Mouse (Mus musculus) heart, embryonic 16.5 days (tissue): ENCODE results near the gene Gm20441. TPM values are rescaled to one million over a fixed set of nuclear protein-coding genes. Genes with fewer than 3 reads are reported as not detected.
A peak's percentile ranks its signal among the peaks of the same experiment; 100 is the strongest.

ENCODE experiments used
- ATAC-seq: fragments of 200-750 bp; cut with Nextera tagmentation; replicated peaks from 2 replicates; pipeline ENCODE4 v1.8.0; 2017; ENCODE audit warnings: moderate number of reproducible peaks; ENCODE audit not compliant: insufficient read depth, low FRiP score; ENCODE audit errors: extremely low read depth
- H3K27ac ChIP-seq: fragments of 300-500 bp; sonication (generic); 2 replicates; pipeline ENCODE4 v1.5.1; 2014; ENCODE audit warnings: mild to moderate bottlenecking, low read length, control low read depth, moderate library complexity
- H3K27me3 ChIP-seq: fragments of 300-500 bp; sonication (generic); 2 replicates; pipeline ENCODE4 v1.6.1; 2014; ENCODE audit warnings: low read length, mixed read lengths; ENCODE audit not compliant: control insufficient read depth, insufficient read depth
- H3K36me3 ChIP-seq: fragments of 300-500 bp; sonication (generic); 2 replicates; pipeline ENCODE4 v1.6.1; 2014; ENCODE audit not compliant: control insufficient read depth, insufficient read depth
- H3K4me1 ChIP-seq: fragments of 300-500 bp; sonication (generic); 2 replicates; pipeline ENCODE4 v1.6.1; 2014; ENCODE audit warnings: low read length, mixed read lengths; ENCODE audit not compliant: control insufficient read depth, insufficient read depth
- H3K4me2 ChIP-seq: fragments of 300-500 bp; sonication (generic); 2 replicates; pipeline ENCODE4 v1.6.1; 2014; ENCODE audit warnings: low read depth, mild to moderate bottlenecking, control low read depth, low read length
- H3K4me3 ChIP-seq: fragments of 300-500 bp; sonication (generic); 2 replicates; pipeline ENCODE4 v1.5.1; 2014; ENCODE audit warnings: mild to moderate bottlenecking, control low read depth, low read length
- H3K9ac ChIP-seq: fragments of 300-500 bp; sonication (generic); 2 replicates; pipeline ENCODE4 v1.6.1; 2014; ENCODE audit warnings: low read length, control low read depth
- H3K9me3 ChIP-seq: fragments of 300-500 bp; sonication (generic); replicated peaks from 2 replicates; pipeline ENCODE4 v1.6.1; 2016; ENCODE audit warnings: low read length; ENCODE audit not compliant: control insufficient read depth
- WGBS: fragments of 180-500 bp; shearing (Covaris S2); extraction: QIAGEN DNeasy Blood & Tissue Kit; methylation state at CpG from one replicate; pipeline ENCODE4 v1.1.7; 2014; 5-methylcytosine and 5-hydroxymethylcytosine counted together
- polyA plus RNA-seq: library from polyadenylated mRNA; unstranded; fragments of >200 nt; fragmentation: Nextera tagmentation; extraction: Ambion mirVana; gene quantifications from 2 replicates; pipeline ENCODE4 v1.2.1, GENCODE M21; 2015

Gm20441 gene
- polyA plus RNA-seq, 1 experiment from 2014 or later = not detected

- Histone ChIP-seq H3K36me3 (no peaks in the 10 kb centered on the region), H3K9ac (no peak overlapping the region), H3K27me3 (no peaks in the 10 kb centered on the region), H3K4me1 (no peaks in the 10 kb centered on the region), H3K9me3 (peaks cover 4% of the 10 kb centered on the region; the same call in 1 of the 2 replicates), H3K4me3 (no peak overlapping the region), H3K27ac (no peak overlapping the region), H3K4me2 (no peak overlapping the region)
- ATAC-seq = no peak
- 79% methylated on average over 5 of the region's 5 CpGs for WGBS
These were observed 39.1 kb upstream of the Gm20441 start for GRCm38 (mm10) chr10:75819882-75820281.

GRCm38 (mm10) chr10:75818641-75819040 lies 37.9 kb upstream of the Gm20441 start:
- Histone ChIP-seq H3K9me3 (peaks cover 4% of the 10 kb centered on the region; the same call in 1 of the 2 replicates), H3K27ac (no peak overlapping the region), H3K4me1 (no peaks in the 10 kb centered on the region), H3K9ac (no peak overlapping the region), H3K36me3 (no peaks in the 10 kb centered on the region), H3K4me3 (no peak overlapping the region), H3K4me2 (no peak overlapping the region), H3K27me3 (no peaks in the 10 kb centered on the region)
- 59% methylated on average over 10 of the region's 10 CpGs for whole genome bisulfite sequencing
- no peak for ATAC-seq

GRCm38 (mm10) chr10:75804217-75804616 lies 23.5 kb upstream of the Gm20441 start:
- WGBS = 52% methylated on average over 2 of the region's 2 CpGs
- no peak overlapping the region for H3K27ac ChIP-seq
- no peaks in the 10 kb centered on the region for H3K36me3 ChIP-seq
- H3K9me3 ChIP-seq = no peaks in the 10 kb centered on the region; the same call in 1 of the 2 replicates
- no peak for ATAC-seq
- no peaks in the 10 kb centered on the region for H3K27me3 ChIP-seq
- no peak overlapping the region for H3K4me3 ChIP-seq
- H3K9ac ChIP-seq = no peak overlapping the region
- H3K4me1 ChIP-seq = no peaks in the 10 kb centered on the region
- H3K4me2 ChIP-seq = no peak overlapping the region

GRCm38 (mm10) chr10:75798176-75798696 lies 17.5 kb upstream of the Gm20441 start, which contains the start of gene Gstt1:
TSS of gene Gstt1 (minus strand) at chr10:75798584.
- H3K4me2 ChIP-seq = peak within 1 kb of the TSS; percentile 95
- no peaks in the 10 kb centered on the region for H3K9me3 ChIP-seq
- no peaks in the 10 kb centered on the region for H3K27me3 ChIP-seq
- no peaks in the 10 kb centered on the region for H3K36me3 ChIP-seq
- peak within 1 kb of the TSS; percentile 73 for H3K9ac ChIP-seq
- peak within 1 kb of the TSS; percentile 64 for H3K4me3 ChIP-seq
- ATAC-seq = peak; percentile 55
- 2% methylated on average over 18 of the region's 18 CpGs for WGBS
- peak within 1 kb of the TSS; percentile 32; the same call in 1 of the 2 replicates for H3K27ac ChIP-seq
- H3K4me1 ChIP-seq = peaks cover 13% of the 10 kb centered on the region

GRCm38 (mm10) chr10:75797619-75798175 lies 16.9 kb upstream of the Gm20441 start:
- Histone ChIP-seq H3K4me1 (peaks cover 13% of the 10 kb centered on the region), H3K4me2 (peak overlapping the region; percentile 95), H3K9ac (peak overlapping the region; percentile 73), H3K36me3 (no peaks in the 10 kb centered on the region), H3K9me3 (no peaks in the 10 kb centered on the region), H3K27me3 (no peaks in the 10 kb centered on the region), H3K27ac (peak overlapping the region; percentile 32; the same call in 1 of the 2 replicates), H3K4me3 (peak overlapping the region; percentile 64)
- WGBS = 0% methylated on average over 12 of the region's 12 CpGs
- peak; percentile 46; the same call in 1 of the 2 replicates for ATAC-seq

DNA sequence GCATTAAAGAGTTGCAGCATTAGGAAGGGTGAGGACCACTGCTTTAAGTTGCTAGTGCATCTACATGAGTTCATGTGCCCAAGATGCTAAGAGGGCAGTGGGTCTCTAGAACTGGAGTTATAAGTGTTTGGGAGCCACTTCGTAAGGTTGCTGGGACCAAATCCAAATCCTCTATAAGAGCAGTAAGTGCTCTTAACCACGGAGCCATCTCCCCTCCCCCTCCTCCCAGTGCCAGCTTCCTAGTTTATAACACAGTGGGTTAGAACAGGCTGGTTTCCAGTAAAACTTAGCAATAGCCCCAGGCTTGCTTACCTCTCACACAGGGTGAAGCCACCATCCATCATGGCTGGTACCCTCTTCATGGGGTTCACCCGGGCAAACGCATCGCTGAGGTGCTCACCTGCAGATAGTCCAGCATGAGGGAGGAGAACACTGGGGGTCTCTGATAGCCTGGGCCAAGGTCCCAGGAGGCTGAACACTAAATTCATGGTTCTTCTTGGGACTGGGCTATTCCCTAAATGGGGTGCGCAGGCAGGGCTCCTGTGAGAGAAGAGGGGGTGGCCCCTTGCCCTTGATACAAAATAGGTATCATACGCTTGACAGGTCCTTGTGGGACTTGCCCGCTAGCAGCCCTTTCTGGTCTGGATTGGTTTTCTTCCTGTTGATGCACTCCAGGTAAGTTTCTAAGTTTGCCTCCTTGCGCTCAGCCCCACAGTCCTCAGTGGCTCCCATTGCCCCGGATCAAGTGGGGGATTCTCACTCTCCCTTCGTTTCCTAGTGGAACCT lies 16.2 kb upstream of the Gm20441 start:
- Histone ChIP-seq H3K4me2 (peak overlapping the region; percentile 95), H3K27me3 (no peaks in the 10 kb centered on the region), H3K4me3 (peak overlapping the region; percentile 64), H3K27ac (no peak overlapping the region; the same call in 1 of the 2 replicates), H3K36me3 (no peaks in the 10 kb centered on the region), H3K4me1 (peaks cover 13% of the 10 kb centered on the region), H3K9ac (peak overlapping the region; percentile 73), H3K9me3 (no peaks in the 10 kb centered on the region)
- 29% methylated on average over 11 of the region's 11 CpGs for WGBS
- ATAC-seq = no peak

- Histone ChIP-seq H3K27me3 (no peaks in the 10 kb centered on the region), H3K36me3 (no peaks in the 10 kb centered on the region), H3K4me1 (peaks cover 13% of the 10 kb centered on the region), H3K9me3 (no peaks in the 10 kb centered on the region), H3K4me3 (no peak overlapping the region), H3K9ac (no peak overlapping the region), H3K4me2 (no peak overlapping the region), H3K27ac (no peak overlapping the region)
- no peak for ATAC-seq
- 39% methylated on average over 3 of the region's 3 CpGs for WGBS
These were observed 14.1 kb upstream of the Gm20441 start for GRCm38 (mm10) chr10:75794880-75795279.

DNA sequence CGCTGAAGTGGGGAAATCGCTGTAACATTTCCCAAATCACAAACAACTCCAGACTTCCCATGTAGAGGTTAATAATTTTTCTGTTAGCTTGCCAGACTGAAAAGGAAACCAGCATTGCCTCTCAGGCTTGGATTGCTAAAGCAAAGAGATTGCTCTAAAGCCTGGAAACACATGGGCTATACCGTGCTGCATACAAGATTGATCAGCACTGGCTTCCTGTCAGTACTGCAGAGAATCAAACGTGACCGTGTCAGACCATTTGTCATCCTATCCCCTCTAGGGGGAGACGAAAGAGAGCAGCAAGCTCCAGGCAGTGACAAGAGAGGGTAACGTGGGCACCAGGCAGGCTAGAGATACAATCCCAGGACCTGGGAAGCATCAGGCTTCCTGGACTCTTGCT lies 10.0 kb upstream of the Gm20441 start:
- no peak overlapping the region for H3K9ac ChIP-seq
- no peaks in the 10 kb centered on the region; the same call in 1 of the 2 replicates for H3K27me3 ChIP-seq
- H3K4me2 ChIP-seq = no peak overlapping the region
- no peak overlapping the region for H3K27ac ChIP-seq
- H3K36me3 ChIP-seq = no peaks in the 10 kb centered on the region
- no peak overlapping the region for H3K4me3 ChIP-seq
- H3K4me1 ChIP-seq = 0 out of 2 replicates have a peak, but pooled peaks cover 5% of the 10 kb centered on the region
- no peak for ATAC-seq
- no peaks in the 10 kb centered on the region for H3K9me3 ChIP-seq
- 17% methylated on average over 7 of the region's 7 CpGs for WGBS

DNA sequence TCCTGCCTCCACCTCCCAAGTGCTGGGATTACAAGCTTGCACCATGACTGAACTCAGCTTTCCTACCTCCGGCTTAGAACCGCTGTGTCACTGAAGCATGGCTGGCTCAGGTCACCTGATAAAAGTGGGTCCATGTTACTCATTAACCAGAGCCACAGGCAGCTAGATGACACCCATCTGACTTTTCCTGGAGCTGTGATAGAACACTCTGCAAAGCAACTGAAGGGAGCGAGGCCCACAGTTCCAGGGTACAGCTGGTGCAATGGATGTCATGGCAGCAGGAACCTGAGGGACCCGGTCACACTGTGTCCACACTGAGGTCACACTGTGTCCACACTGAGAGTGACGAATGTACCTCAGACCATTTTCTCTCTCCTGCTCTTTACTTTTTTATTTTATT lies 9.1 kb upstream of the Gm20441 start:
- WGBS = 85% methylated on average over 5 of the region's 5 CpGs
- Histone ChIP-seq H3K9ac (no peak overlapping the region), H3K4me2 (no peak overlapping the region), H3K9me3 (no peaks in the 10 kb centered on the region), H3K27me3 (no peaks in the 10 kb centered on the region; the same call in 1 of the 2 replicates), H3K27ac (no peak overlapping the region), H3K4me1 (0 out of 2 replicates have a peak, but pooled peaks cover 2% of the 10 kb centered on the region), H3K36me3 (no peaks in the 10 kb centered on the region), H3K4me3 (no peak overlapping the region)
- ATAC-seq = no peak
